Mouse (Mus musculus) intestine, embryonic 16.5 days (tissue): Measurements from ENCODE around the gene Acly. TPM values are rescaled to one million over a fixed set of nuclear protein-coding genes. Genes with fewer than 3 reads are reported as not detected.

ENCODE experiments used
- ATAC-seq: fragments of 200-750 bp; cut with Nextera tagmentation; 2 replicates; pipeline ENCODE4 v1.8.0; 2017; ENCODE audit warnings: moderate TSS enrichment, moderate library complexity
- H3K27ac ChIP-seq: fragments of 300-500 bp; sonication (generic); 2 replicates; pipeline ENCODE4 v1.5.1; 2014; ENCODE audit warnings: mild to moderate bottlenecking, low read length
- H3K27me3 ChIP-seq: fragments of 300-500 bp; sonication (generic); replicated peaks from 2 replicates; pipeline ENCODE4 v1.6.1; 2014; ENCODE audit warnings: low read length, control low read depth, mixed read lengths; ENCODE audit not compliant: control insufficient read depth, insufficient read depth
- H3K36me3 ChIP-seq: fragments of 300-500 bp; sonication (generic); 2 replicates; pipeline ENCODE4 v1.6.1; 2014; ENCODE audit warnings: low read length, control low read depth; ENCODE audit not compliant: control insufficient read depth, insufficient read depth
- H3K4me1 ChIP-seq: fragments of 300-500 bp; sonication (generic); 2 replicates; pipeline ENCODE4 v1.6.1; 2014; ENCODE audit warnings: low read length, control low read depth, mixed read lengths; ENCODE audit not compliant: control insufficient read depth, insufficient read depth
- H3K4me2 ChIP-seq: fragments of 300-500 bp; sonication (generic); 2 replicates; pipeline ENCODE4 v1.6.1; 2014; ENCODE audit warnings: low read depth, low read length, control low read depth
- H3K4me3 ChIP-seq: fragments of 300-500 bp; sonication (generic); 2 replicates; pipeline ENCODE4 v1.5.1; 2014; ENCODE audit warnings: mild to moderate bottlenecking, low read length
- H3K9ac ChIP-seq: fragments of 300-500 bp; sonication (generic); 2 replicates; pipeline ENCODE4 v1.6.1; 2014; ENCODE audit warnings: low read depth, low read length
- H3K9me3 ChIP-seq: fragments of 300-500 bp; sonication (generic); 2 replicates; pipeline ENCODE4 v1.6.1; 2016; ENCODE audit warnings: low read length, control low read depth; ENCODE audit not compliant: control insufficient read depth
- WGBS: fragments of 180-500 bp; shearing (Covaris S2); extraction: QIAGEN DNeasy Blood & Tissue Kit; methylation state at CpG from one replicate; pipeline ENCODE4 v1.1.7; 2014; 5-methylcytosine and 5-hydroxymethylcytosine counted together
- polyA plus RNA-seq: library from polyadenylated mRNA; unstranded; fragments of >200 nt; fragmentation: Nextera tagmentation; extraction: Ambion mirVana; gene quantifications from 2 replicates; pipeline ENCODE4 v1.2.1, GENCODE M21; 2015

Acly gene
- polyA plus RNA-seq, 1 experiment from 2014 or later: 132 TPM

DNA sequence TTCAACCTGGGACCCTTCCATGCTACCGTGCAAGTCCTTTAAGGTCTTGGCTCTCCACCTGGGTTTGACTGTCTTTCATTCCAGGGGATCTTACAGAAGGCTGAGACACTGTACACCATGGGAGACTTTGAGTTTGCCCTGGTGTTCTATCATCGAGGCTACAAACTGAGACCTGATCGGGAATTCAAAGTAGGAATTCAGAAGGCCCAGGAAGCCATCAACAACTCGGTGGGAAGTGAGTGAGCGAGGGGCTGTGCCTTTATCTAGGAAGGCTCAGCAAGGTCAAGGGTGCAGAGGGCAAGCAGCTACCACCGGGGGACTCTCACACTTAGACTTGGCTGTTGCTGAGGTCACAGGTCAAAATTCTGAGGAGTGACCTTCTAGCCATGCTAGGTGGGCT lies 22.3 kb upstream of the Acly start:
- no peaks in the 10 kb centered on the region for H3K27me3 ChIP-seq
- WGBS: 76% methylated on average over 6 of the region's 6 CpGs
- peaks cover 4% of the 10 kb centered on the region; the same call in 1 of the 2 replicates for H3K4me1 ChIP-seq
- no peaks in the 10 kb centered on the region for H3K36me3 ChIP-seq
- H3K4me2 ChIP-seq: no peak overlapping the region
- no peak for ATAC-seq
- no peak overlapping the region for H3K9ac ChIP-seq
- H3K27ac ChIP-seq: no peak overlapping the region
- H3K4me3 ChIP-seq: no peak overlapping the region
- H3K9me3 ChIP-seq: no peaks in the 10 kb centered on the region

DNA sequence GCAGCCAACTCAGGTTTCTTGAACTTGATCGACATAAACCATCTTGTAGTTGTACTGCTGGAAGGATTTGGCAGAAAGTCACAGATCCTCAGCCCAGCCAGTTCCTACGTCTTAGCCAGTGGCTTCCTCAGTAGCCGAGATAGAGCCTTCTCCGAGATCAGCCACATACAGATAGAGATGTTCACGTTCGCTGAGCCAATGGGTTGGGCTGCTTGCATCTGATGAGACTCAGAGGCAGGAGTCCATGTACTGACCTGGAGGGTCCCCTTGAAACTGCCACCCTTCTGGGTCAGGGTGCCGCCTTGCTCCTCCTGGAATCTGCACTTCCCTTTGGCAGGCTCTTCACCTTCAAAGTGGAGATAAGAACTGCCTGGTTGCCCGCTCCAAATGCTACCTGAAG lies 21.7 kb upstream of the Acly start:
- no peak for ATAC-seq
- no peak overlapping the region for H3K9ac ChIP-seq
- no peak overlapping the region for H3K4me2 ChIP-seq
- H3K4me3 ChIP-seq: no peak overlapping the region
- no peaks in the 10 kb centered on the region for H3K27me3 ChIP-seq
- WGBS: 81% methylated on average over 8 of the region's 8 CpGs
- H3K27ac ChIP-seq: no peak overlapping the region
- no peaks in the 10 kb centered on the region for H3K9me3 ChIP-seq
- no peaks in the 10 kb centered on the region for H3K36me3 ChIP-seq
- H3K4me1 ChIP-seq: peaks cover 8% of the 10 kb centered on the region; the same call in 1 of the 2 replicates

GRCm38 (mm10) chr11:100548141-100548540 lies 20.3 kb upstream of the Acly start:
- H3K9me3 ChIP-seq: no peaks in the 10 kb centered on the region
- peaks cover 8% of the 10 kb centered on the region; the same call in 1 of the 2 replicates for H3K4me1 ChIP-seq
- no peak overlapping the region for H3K9ac ChIP-seq
- H3K4me3 ChIP-seq: no peak overlapping the region
- WGBS: 78% methylated on average over 6 of the region's 6 CpGs
- no peak for ATAC-seq
- H3K4me2 ChIP-seq: no peak overlapping the region
- H3K27me3 ChIP-seq: no peaks in the 10 kb centered on the region
- no peaks in the 10 kb centered on the region for H3K36me3 ChIP-seq
- H3K27ac ChIP-seq: no peak overlapping the region

GRCm38 (mm10) chr11:100546955-100547354 lies 19.2 kb upstream of the Acly start:
- WGBS: 80% methylated on average over 6 of the region's 6 CpGs
- H3K27me3 ChIP-seq: no peaks in the 10 kb centered on the region
- H3K27ac ChIP-seq: no peak overlapping the region
- no peak for ATAC-seq
- H3K9me3 ChIP-seq: no peaks in the 10 kb centered on the region
- H3K4me1 ChIP-seq: peaks cover 8% of the 10 kb centered on the region; the same call in 1 of the 2 replicates
- no peak overlapping the region for H3K9ac ChIP-seq
- H3K4me2 ChIP-seq: no peak overlapping the region
- no peak overlapping the region for H3K4me3 ChIP-seq
- H3K36me3 ChIP-seq: no peaks in the 10 kb centered on the region

GRCm38 (mm10) chr11:100545746-100546085 lies 17.9 kb upstream of the Acly start:
- Histone ChIP-seq H3K4me3 (peak overlapping the region; percentile 56), H3K9me3 (no peaks in the 10 kb centered on the region), H3K9ac (peak overlapping the region; percentile 68; the same call in 1 of the 2 replicates), H3K27ac (0 out of 2 replicates have a peak overlapping the region, but pooled peaks have one; percentile 14), H3K36me3 (no peaks in the 10 kb centered on the region), H3K4me2 (peak overlapping the region; percentile 86), H3K4me1 (peaks cover 8% of the 10 kb centered on the region; the same call in 1 of the 2 replicates), H3K27me3 (no peaks in the 10 kb centered on the region)
- ATAC-seq: no peak; the same call in 1 of the 2 replicates
- WGBS: 25% methylated on average over 7 of the region's 7 CpGs

DNA sequence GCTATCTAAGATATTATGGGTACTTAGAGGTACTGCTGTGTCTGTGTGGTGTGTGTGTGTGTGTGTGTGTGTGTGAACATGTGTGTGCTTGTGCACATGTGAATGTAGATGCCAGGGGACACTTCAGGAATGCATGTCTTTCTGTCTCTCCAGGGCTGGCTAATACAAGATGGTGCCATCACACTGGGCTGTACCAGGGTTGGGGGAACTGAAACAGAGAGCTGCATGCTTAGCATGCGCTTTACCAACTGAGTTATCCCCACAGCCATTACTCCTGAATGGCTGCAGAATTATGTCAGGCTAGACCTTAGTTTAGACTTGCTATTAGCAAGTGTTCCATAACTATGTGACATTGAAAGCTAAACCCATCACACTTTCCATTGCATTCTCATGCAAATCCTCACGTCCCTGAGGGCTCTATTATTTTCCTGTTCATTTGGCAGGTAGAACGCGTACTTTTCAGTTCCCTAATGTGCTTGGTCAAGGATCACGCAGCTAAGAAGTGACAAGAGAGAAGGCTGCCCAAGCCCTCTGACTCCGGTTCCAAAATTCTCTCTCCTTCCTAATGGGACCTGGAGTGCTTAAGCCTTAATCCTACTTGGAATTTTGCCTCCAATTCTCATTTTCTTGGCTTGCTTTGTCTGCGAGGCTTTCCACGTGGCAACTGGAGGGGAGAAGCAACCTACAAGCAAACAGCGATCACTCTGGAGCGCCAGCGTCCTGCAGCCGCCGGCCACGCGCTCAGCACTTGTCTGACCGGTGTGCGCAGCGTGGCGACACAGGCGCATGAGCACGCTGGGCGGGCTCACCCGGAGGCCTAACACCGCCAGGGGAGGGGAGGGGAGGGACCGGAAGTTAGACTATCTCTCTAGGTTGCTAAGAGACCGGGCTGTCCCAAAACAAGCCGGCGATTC lies 17.3 kb upstream of the Acly start, which contains the start of gene Ttc25:
TSS of gene Ttc25 (plus strand) at position 776 of the 914 bp plus-strand sequence.
- Histone ChIP-seq H3K27ac (peak within 1 kb of the TSS; percentile 70), H3K9ac (peak within 1 kb of the TSS; percentile 68), H3K4me2 (peak within 1 kb of the TSS; percentile 86), H3K4me1 (peaks cover 8% of the 10 kb centered on the region; the same call in 1 of the 2 replicates), H3K36me3 (no peaks in the 10 kb centered on the region), H3K9me3 (no peaks in the 10 kb centered on the region), H3K27me3 (no peaks in the 10 kb centered on the region), H3K4me3 (peak within 1 kb of the TSS; percentile 56)
- peak; percentile 99 for ATAC-seq
- 5% methylated on average over 28 of the region's 28 CpGs for WGBS

- Histone ChIP-seq H3K27me3 (no peaks in the 10 kb centered on the region), H3K4me2 (no peak overlapping the region), H3K9me3 (no peaks in the 10 kb centered on the region), H3K4me1 (peaks cover 8% of the 10 kb centered on the region; the same call in 1 of the 2 replicates), H3K9ac (no peak overlapping the region), H3K4me3 (no peak overlapping the region), H3K36me3 (no peaks in the 10 kb centered on the region), H3K27ac (no peak overlapping the region)
- no peak for ATAC-seq
- WGBS: 82% methylated on average over 2 of the region's 2 CpGs
These were observed 13.8 kb upstream of the Acly start for GRCm38 (mm10) chr11:100541577-100541976.

GRCm38 (mm10) chr11:100540966-100541365 lies 13.2 kb upstream of the Acly start:
- no peak for ATAC-seq
- no peak overlapping the region for H3K4me3 ChIP-seq
- no peak overlapping the region for H3K9ac ChIP-seq
- no peak overlapping the region for H3K4me2 ChIP-seq
- no peaks in the 10 kb centered on the region for H3K27me3 ChIP-seq
- no peaks in the 10 kb centered on the region for H3K36me3 ChIP-seq
- H3K9me3 ChIP-seq: no peaks in the 10 kb centered on the region
- no peak overlapping the region for H3K27ac ChIP-seq
- 38% methylated on average over 6 of the region's 6 CpGs for WGBS
- peaks cover 6% of the 10 kb centered on the region; the same call in 1 of the 2 replicates for H3K4me1 ChIP-seq

- no peak for ATAC-seq
These were observed 8.7 kb upstream of the Acly start for GRCm38 (mm10) chr11:100536466-100536865.

More at GRCm38 (mm10) chr11:100536466-100536865, 8.7 kb upstream of the Acly start:
- Histone ChIP-seq H3K4me2 (no peak overlapping the region), H3K27ac (no peak overlapping the region), H3K4me3 (no peak overlapping the region), H3K36me3 (no peaks in the 10 kb centered on the region), H3K4me1 (no peaks in the 10 kb centered on the region), H3K27me3 (no peaks in the 10 kb centered on the region), H3K9ac (no peak overlapping the region), H3K9me3 (no peaks in the 10 kb centered on the region)
